Mouse (Mus musculus): ENCODE results near the gene C1rb.
"Not testable (repeated sequence)": the region's sequence is repeated elsewhere in the genome, so short reads cannot be mapped to it uniquely, and the experiment has no call there.

The C1rb gene

DNA sequence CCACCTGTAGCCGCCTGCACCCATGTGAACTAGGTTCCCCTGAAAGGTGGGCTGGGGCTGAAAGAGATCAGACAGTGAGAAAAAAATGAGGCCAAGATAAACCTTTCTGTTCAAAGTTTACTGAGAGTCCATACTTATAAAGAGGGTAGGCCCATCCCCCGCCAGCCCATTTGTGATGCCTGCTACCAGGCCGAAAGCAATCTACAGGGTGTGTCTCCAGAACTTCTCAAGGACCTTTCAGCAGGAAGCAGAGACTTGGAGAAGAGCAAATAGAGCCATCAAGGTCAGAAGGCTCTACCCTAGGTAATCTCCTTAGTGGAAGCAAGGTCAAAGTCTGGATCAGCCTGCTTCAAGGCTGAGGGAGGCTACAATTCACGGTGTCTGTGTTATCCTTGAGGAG is 31.9 kb downstream of the C1rb start:
- DNase-seq (ENCODE audit: low spot score): no peak

DNA sequence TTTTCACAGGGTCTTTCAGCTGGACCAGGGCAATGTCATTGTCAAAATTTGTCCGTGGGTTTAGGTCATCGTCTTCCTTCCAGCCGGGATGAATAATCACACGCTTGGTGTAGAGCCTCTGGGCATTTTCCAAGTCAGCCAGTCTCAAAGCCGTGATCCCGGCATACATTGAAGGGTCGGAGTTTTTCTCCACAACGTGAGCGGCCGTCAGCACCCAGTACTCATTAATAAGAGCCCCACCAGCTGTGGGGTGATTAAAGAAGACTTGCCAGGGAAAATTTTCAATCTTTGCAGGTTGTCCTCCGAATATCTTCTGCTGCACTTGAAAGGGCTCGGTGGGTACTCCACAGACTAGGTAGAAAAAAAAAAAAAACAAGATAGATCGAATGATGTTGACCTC is 55.5 kb downstream of the C1rb start:
- DNase-seq (ENCODE audit: low spot score): no peak

- not testable (repeated sequence) for DNase-seq (ENCODE audit: low spot score)
Measured at GRCm38 (mm10) chr6:124626184-124626583, 56.1 kb downstream of the C1rb start.

GRCm38 (mm10) chr6:124630763-124631162 is 60.7 kb downstream of the C1rb start:
- no peak for DNase-seq (ENCODE audit: low spot score)
